Mouse (Mus musculus): ENCODE measurements around the gene Foxn1. TPM values are rescaled to one million over a fixed set of nuclear protein-coding genes. Genes with fewer than 3 reads are reported as not detected.

Foxn1 gene
- polyA plus RNA-seq, 1 experiment from 2014 or later = not detected

- Histone ChIP-seq H3K27ac (ENCODE audit: low read depth) (no peak overlapping the region), H3K27me3 (ENCODE audit: insufficient read depth, low read length) (no peaks in the 10 kb centered on the region; the same call in 1 of the 2 replicates), H3K4me1 (ENCODE audit: insufficient read depth) (no peaks in the 10 kb centered on the region), H3K9ac (no peak overlapping the region), H3K36me3 (ENCODE audit: insufficient read depth) (no peaks in the 10 kb centered on the region), H3K9me3 (ENCODE audit: low read depth, low read length) (no peaks in the 10 kb centered on the region), H3K4me3 (ENCODE audit: low read depth, low read length) (no peak overlapping the region), H3K4me2 (no peak overlapping the region)
- DNase-seq = no peak
- no peak for ATAC-seq (ENCODE audit: insufficient read depth)
- no peak for TF ChIP-seq CTCF (IDR thresholded peaks at IDR 0.05; ENCODE audit: low read depth)
- 91% methylated on average over 1 of the region's 1 CpGs for WGBS
These were observed 39.2 kb upstream of the Foxn1 start for GRCm38 (mm10) chr11:78425572-78425971.

GRCm38 (mm10) chr11:78424352-78424751 lies 38.0 kb upstream of the Foxn1 start:
- WGBS = 52% methylated on average over 2 of the region's 2 CpGs
- no peak overlapping the region for H3K27ac ChIP-seq (ENCODE audit: low read depth)
- H3K27me3 ChIP-seq (ENCODE audit: insufficient read depth, low read length) = no peaks in the 10 kb centered on the region; the same call in 1 of the 2 replicates
- no peak overlapping the region for H3K4me2 ChIP-seq
- TF ChIP-seq CTCF (IDR thresholded peaks at IDR 0.05; ENCODE audit: low read depth) = no peak
- H3K9ac ChIP-seq = no peak overlapping the region
- H3K4me3 ChIP-seq (ENCODE audit: low read depth, low read length) = no peak overlapping the region
- ATAC-seq (ENCODE audit: insufficient read depth) (no peak), DNase-seq (peak; percentile 51)
- H3K36me3 ChIP-seq (ENCODE audit: insufficient read depth) = no peaks in the 10 kb centered on the region
- H3K9me3 ChIP-seq (ENCODE audit: low read depth, low read length) = no peaks in the 10 kb centered on the region
- H3K4me1 ChIP-seq (ENCODE audit: insufficient read depth) = no peaks in the 10 kb centered on the region

GRCm38 (mm10) chr11:78422055-78422819 lies 35.9 kb upstream of the Foxn1 start, which contains the start of gene Slc13a2:
Gene Slc13a2, minus strand, starts transcription at chr11:78422217.
- DNase-seq = no peak
- no peak for ATAC-seq (ENCODE audit: insufficient read depth)
- Histone ChIP-seq H3K9me3 (ENCODE audit: low read depth, low read length) (no peaks in the 10 kb centered on the region), H3K4me1 (ENCODE audit: insufficient read depth) (no peaks in the 10 kb centered on the region), H3K36me3 (ENCODE audit: insufficient read depth) (no peaks in the 10 kb centered on the region), H3K4me2 (no peak within 1 kb of the TSS), H3K9ac (no peak within 1 kb of the TSS), H3K27me3 (ENCODE audit: insufficient read depth, low read length) (no peaks in the 10 kb centered on the region; the same call in 1 of the 2 replicates), H3K27ac (ENCODE audit: low read depth) (no peak within 1 kb of the TSS), H3K4me3 (ENCODE audit: low read depth, low read length) (no peak within 1 kb of the TSS)
- 18% methylated on average over 13 of the region's 13 CpGs for WGBS
- TF ChIP-seq CTCF (IDR thresholded peaks at IDR 0.05; ENCODE audit: low read depth) = peak; percentile 33; the same call in 1 of the 2 replicates

GRCm38 (mm10) chr11:78421201-78422009 lies 35.0 kb upstream of the Foxn1 start:
- Histone ChIP-seq H3K9ac (no peak overlapping the region), H3K27ac (ENCODE audit: low read depth) (no peak overlapping the region), H3K4me3 (ENCODE audit: low read depth, low read length) (no peak overlapping the region), H3K9me3 (ENCODE audit: low read depth, low read length) (no peaks in the 10 kb centered on the region), H3K4me1 (ENCODE audit: insufficient read depth) (no peaks in the 10 kb centered on the region), H3K4me2 (no peak overlapping the region), H3K27me3 (ENCODE audit: insufficient read depth, low read length) (no peaks in the 10 kb centered on the region; the same call in 1 of the 2 replicates), H3K36me3 (ENCODE audit: insufficient read depth) (no peaks in the 10 kb centered on the region)
- DNase-seq (no peak), ATAC-seq (ENCODE audit: insufficient read depth) (no peak)
- WGBS = 56% methylated on average over 13 of the region's 13 CpGs
- TF ChIP-seq CTCF (IDR thresholded peaks at IDR 0.05; ENCODE audit: low read depth) = 0 out of 2 replicates have a peak, but pooled peaks have one; percentile 11

GRCm38 (mm10) chr11:78420263-78420889 lies 34.0 kb upstream of the Foxn1 start:
- no peak for DNase-seq
- 34% methylated on average over 12 of the region's 12 CpGs for WGBS

GRCm38 (mm10) chr11:78416854-78417253 lies 30.5 kb upstream of the Foxn1 start:
- 73% methylated on average over 6 of the region's 6 CpGs for WGBS
- H3K4me1 ChIP-seq (ENCODE audit: insufficient read depth) = no peaks in the 10 kb centered on the region
- no peak for ATAC-seq (ENCODE audit: insufficient read depth)
- DNase-seq = no peak
- H3K27ac ChIP-seq (ENCODE audit: low read depth) = no peak overlapping the region
- TF ChIP-seq CTCF (IDR thresholded peaks at IDR 0.05; ENCODE audit: low read depth) = no peak
- no peaks in the 10 kb centered on the region for H3K9me3 ChIP-seq (ENCODE audit: low read depth, low read length)
- H3K4me3 ChIP-seq (ENCODE audit: low read depth, low read length) = no peak overlapping the region
- no peaks in the 10 kb centered on the region; the same call in 1 of the 2 replicates for H3K27me3 ChIP-seq (ENCODE audit: insufficient read depth, low read length)
- no peak overlapping the region for H3K4me2 ChIP-seq
- H3K9ac ChIP-seq = no peak overlapping the region
- no peaks in the 10 kb centered on the region for H3K36me3 ChIP-seq (ENCODE audit: insufficient read depth)

More at GRCm38 (mm10) chr11:78420263-78420889, 34.0 kb upstream of the Foxn1 start:
- H3K9me3 ChIP-seq (ENCODE audit: low read depth, low read length) = no peaks in the 10 kb centered on the region
- no peak overlapping the region for H3K4me3 ChIP-seq (ENCODE audit: low read depth, low read length)
- no peak for TF ChIP-seq CTCF (IDR thresholded peaks at IDR 0.05; ENCODE audit: low read depth)
- H3K27me3 ChIP-seq (ENCODE audit: insufficient read depth, low read length) = no peaks in the 10 kb centered on the region; the same call in 1 of the 2 replicates
- no peaks in the 10 kb centered on the region for H3K36me3 ChIP-seq (ENCODE audit: insufficient read depth)
- no peak overlapping the region for H3K9ac ChIP-seq
- ATAC-seq (ENCODE audit: insufficient read depth) = no peak
- no peak overlapping the region for H3K27ac ChIP-seq (ENCODE audit: low read depth)
- H3K4me2 ChIP-seq = no peak overlapping the region
- H3K4me1 ChIP-seq (ENCODE audit: insufficient read depth) = no peaks in the 10 kb centered on the region

All from lung, embryonic 14.5 days (tissue).